Mouse (Mus musculus): ENCODE results near the gene Morn3. TPM values are rescaled to one million over a fixed set of nuclear protein-coding genes. Genes with fewer than 3 reads are reported as not detected.

Morn3 gene
- polyA plus RNA-seq, 1 experiment from 2014 or later, result 0.35 TPM

GRCm38 (mm10) chr5:123058251-123059102 is 11.7 kb upstream of the Morn3 start:
- no peaks in the 10 kb centered on the region for H3K27me3 ChIP-seq
- peak overlapping the region; percentile 5; the same call in 1 of the 2 replicates for H3K9ac ChIP-seq
- H3K4me3 ChIP-seq, result peak overlapping the region; percentile 37
- peak overlapping the region; percentile 45; the same call in 1 of the 2 replicates for H3K27ac ChIP-seq
- WGBS, result 47% methylated on average over 16 of the region's 16 CpGs
- H3K9me3 ChIP-seq (replicated peaks), result no peaks in the 10 kb centered on the region
- H3K36me3 ChIP-seq, result no peaks in the 10 kb centered on the region
- H3K4me1 ChIP-seq, result no peaks in the 10 kb centered on the region; the same call in 1 of the 2 replicates
- peak overlapping the region; percentile 47 for H3K4me2 ChIP-seq (replicated peaks)
- ATAC-seq (ENCODE audit: low FRiP score), result no peak

- 8% methylated on average over 48 of the region's 48 CpGs for WGBS
- Histone ChIP-seq H3K4me3 (peak overlapping the region; percentile 37), H3K9me3 (replicated peaks) (no peaks in the 10 kb centered on the region), H3K36me3 (no peaks in the 10 kb centered on the region), H3K4me2 (replicated peaks) (peak overlapping the region; percentile 47), H3K9ac (peak overlapping the region; percentile 5; the same call in 1 of the 2 replicates), H3K27me3 (no peaks in the 10 kb centered on the region), H3K27ac (peak overlapping the region; percentile 60), H3K4me1 (no peaks in the 10 kb centered on the region; the same call in 1 of the 2 replicates)
- peak; percentile 93 for ATAC-seq (ENCODE audit: low FRiP score)
Observed at GRCm38 (mm10) chr5:123057366-123058250, 10.8 kb upstream of the Morn3 start.

DNA sequence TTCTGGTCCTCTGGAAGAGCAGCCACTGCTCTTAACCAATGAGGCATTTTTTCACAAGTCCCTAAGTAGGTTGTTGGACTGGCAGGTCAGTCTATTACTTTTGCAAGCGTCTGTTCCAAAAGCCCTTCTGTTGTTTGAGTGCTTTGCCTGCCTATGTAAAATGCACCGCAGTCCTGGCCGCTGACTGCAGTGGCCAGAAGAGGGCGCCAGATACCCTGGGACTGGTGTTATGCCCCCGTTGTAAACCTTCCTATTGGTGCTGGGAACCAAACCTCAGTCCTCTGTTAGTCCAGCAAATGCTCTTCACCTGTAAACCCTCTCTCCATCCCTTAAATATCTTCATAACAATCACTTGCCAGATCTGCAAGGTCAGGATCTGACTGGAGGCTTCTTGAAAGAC is 4.9 kb upstream of the Morn3 start:
- H3K27me3 ChIP-seq, result no peaks in the 10 kb centered on the region
- H3K4me3 ChIP-seq, result no peak overlapping the region
- no peaks in the 10 kb centered on the region for H3K36me3 ChIP-seq
- no peak for ATAC-seq (ENCODE audit: low FRiP score)
- WGBS, result 87% methylated on average over 5 of the region's 5 CpGs
- H3K9me3 ChIP-seq (replicated peaks), result no peaks in the 10 kb centered on the region
- no peak overlapping the region for H3K27ac ChIP-seq
- no peak overlapping the region for H3K4me2 ChIP-seq (replicated peaks)
- H3K4me1 ChIP-seq, result peaks cover 6% of the 10 kb centered on the region
- H3K9ac ChIP-seq, result no peak overlapping the region

- no peak overlapping the region for H3K4me2 ChIP-seq (replicated peaks)
- no peaks in the 10 kb centered on the region for H3K27me3 ChIP-seq
- no peak for ATAC-seq (ENCODE audit: low FRiP score)
- H3K4me1 ChIP-seq, result peaks cover 6% of the 10 kb centered on the region
- 77% methylated on average over 9 of the region's 9 CpGs for WGBS
- no peak overlapping the region for H3K4me3 ChIP-seq
- H3K9ac ChIP-seq, result no peak overlapping the region
- no peak overlapping the region for H3K27ac ChIP-seq
- H3K9me3 ChIP-seq (replicated peaks), result no peaks in the 10 kb centered on the region
- no peaks in the 10 kb centered on the region for H3K36me3 ChIP-seq
Observed at GRCm38 (mm10) chr5:123050918-123051317, 4.1 kb upstream of the Morn3 start.

GRCm38 (mm10) chr5:123049271-123049670 is 2.5 kb upstream of the Morn3 start:
- ATAC-seq (ENCODE audit: low FRiP score), result no peak
- WGBS, result 4% methylated on average over 12 of the region's 12 CpGs
- H3K4me2 ChIP-seq (replicated peaks), result peak overlapping the region; percentile 43
- H3K27me3 ChIP-seq, result no peaks in the 10 kb centered on the region
- peaks cover 6% of the 10 kb centered on the region for H3K4me1 ChIP-seq
- H3K36me3 ChIP-seq, result no peaks in the 10 kb centered on the region
- 0 out of 2 replicates have a peak overlapping the region, but pooled peaks have one; percentile 27 for H3K9ac ChIP-seq
- H3K9me3 ChIP-seq (replicated peaks), result no peaks in the 10 kb centered on the region
- no peak overlapping the region; the same call in 1 of the 2 replicates for H3K27ac ChIP-seq
- peak overlapping the region; percentile 11; the same call in 1 of the 2 replicates for H3K4me3 ChIP-seq

DNA sequence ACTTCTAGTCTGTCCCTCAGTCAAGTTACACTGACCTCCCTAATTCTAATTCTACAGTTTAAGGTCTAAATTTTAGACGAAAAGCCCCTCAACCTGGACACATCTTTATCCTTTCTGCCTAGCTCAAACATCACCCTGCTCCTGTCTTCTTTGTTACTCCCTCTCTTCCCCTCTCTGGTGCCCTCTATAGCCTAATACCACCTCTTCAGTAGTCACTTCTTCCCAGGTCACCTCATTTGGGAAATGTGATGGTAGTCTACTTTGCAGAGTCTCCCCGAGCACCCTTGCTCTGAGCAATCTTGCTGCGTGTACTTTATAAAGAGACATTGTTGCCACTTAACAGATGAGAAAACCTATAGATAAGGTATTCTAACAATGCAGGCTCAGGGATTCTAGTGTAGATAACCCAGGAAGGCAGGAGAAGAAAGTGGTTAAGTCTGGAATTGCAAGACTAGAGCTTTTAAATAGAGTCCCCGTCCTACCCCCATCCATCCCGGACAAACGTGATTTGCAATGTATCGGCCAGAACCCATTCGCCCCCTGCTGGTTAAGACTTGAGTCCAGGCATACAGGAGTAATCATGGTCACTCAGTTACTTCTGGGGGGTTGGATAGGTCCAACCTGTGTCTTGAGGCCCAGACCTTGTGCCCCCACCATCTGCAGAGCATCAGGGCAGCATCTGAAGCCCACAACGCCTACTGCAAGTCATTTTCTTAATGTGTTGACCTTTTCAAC is 1.1 kb downstream of the Morn3 start:
- no peak overlapping the region for H3K4me2 ChIP-seq (replicated peaks)
- H3K9me3 ChIP-seq (replicated peaks), result no peaks in the 10 kb centered on the region
- no peaks in the 10 kb centered on the region for H3K36me3 ChIP-seq
- no peak overlapping the region for H3K27ac ChIP-seq
- 37% methylated on average over 9 of the region's 9 CpGs for WGBS
- H3K4me3 ChIP-seq, result no peak overlapping the region
- H3K4me1 ChIP-seq, result peaks cover 6% of the 10 kb centered on the region
- no peaks in the 10 kb centered on the region for H3K27me3 ChIP-seq
- ATAC-seq (ENCODE audit: low FRiP score), result no peak
- H3K9ac ChIP-seq, result no peak overlapping the region

GRCm38 (mm10) chr5:123043856-123044255 is 3.0 kb downstream of the Morn3 start:
- Histone ChIP-seq H3K9me3 (replicated peaks) (no peaks in the 10 kb centered on the region), H3K4me1 (peaks cover 7% of the 10 kb centered on the region), H3K4me3 (no peak overlapping the region), H3K27me3 (no peaks in the 10 kb centered on the region), H3K4me2 (replicated peaks) (no peak overlapping the region), H3K9ac (no peak overlapping the region), H3K36me3 (no peaks in the 10 kb centered on the region), H3K27ac (no peak overlapping the region)
- 19% methylated on average over 7 of the region's 7 CpGs for WGBS
- no peak for ATAC-seq (ENCODE audit: low FRiP score)

DNA sequence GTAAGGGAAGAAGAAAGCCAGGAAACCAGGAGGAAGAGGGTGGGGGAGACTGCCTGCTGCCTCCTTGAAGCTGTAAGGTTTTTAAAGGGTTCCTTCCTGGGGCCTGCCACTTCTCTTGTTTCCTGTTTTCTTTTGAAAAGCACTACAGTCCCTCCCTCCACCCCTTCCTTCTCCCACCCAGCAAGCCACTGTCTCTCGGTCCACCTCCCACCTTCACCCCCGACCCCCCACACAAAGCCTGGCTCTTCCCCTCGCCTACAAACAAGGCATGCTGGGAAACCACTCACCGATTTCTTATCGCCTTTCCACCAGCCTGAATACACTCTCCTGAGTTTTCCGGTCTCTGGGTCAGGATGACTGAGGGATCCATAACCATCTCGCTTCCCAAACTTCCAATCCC is 6.0 kb downstream of the Morn3 start:
- H3K9me3 ChIP-seq (replicated peaks), result no peaks in the 10 kb centered on the region
- ATAC-seq (ENCODE audit: low FRiP score), result no peak
- H3K27me3 ChIP-seq, result no peaks in the 10 kb centered on the region
- H3K4me2 ChIP-seq (replicated peaks), result no peak overlapping the region
- no peak overlapping the region for H3K9ac ChIP-seq
- no peak overlapping the region for H3K27ac ChIP-seq
- WGBS, result 49% methylated on average over 7 of the region's 7 CpGs
- H3K4me3 ChIP-seq, result no peak overlapping the region
- peaks cover 7% of the 10 kb centered on the region for H3K4me1 ChIP-seq
- H3K36me3 ChIP-seq, result no peaks in the 10 kb centered on the region

- H3K4me1 ChIP-seq, result peaks cover 7% of the 10 kb centered on the region
- peak overlapping the region; percentile 27 for H3K4me3 ChIP-seq
- peak overlapping the region; percentile 48 for H3K4me2 ChIP-seq (replicated peaks)
- no peaks in the 10 kb centered on the region for H3K27me3 ChIP-seq
- no peak for ATAC-seq (ENCODE audit: low FRiP score)
- H3K9ac ChIP-seq, result no peak overlapping the region
- H3K36me3 ChIP-seq, result no peaks in the 10 kb centered on the region
- WGBS, result 4% methylated on average over 25 of the region's 25 CpGs
- no peaks in the 10 kb centered on the region for H3K9me3 ChIP-seq (replicated peaks)
- H3K27ac ChIP-seq, result no peak overlapping the region
Observed at GRCm38 (mm10) chr5:123039120-123039752, 7.6 kb downstream of the Morn3 start.

GRCm38 (mm10) chr5:123038115-123038514 is 8.7 kb downstream of the Morn3 start:
- WGBS, result 90% methylated on average over 5 of the region's 5 CpGs

GRCm38 (mm10) chr5:123035564-123035963 is 11.3 kb downstream of the Morn3 start:
- no peak overlapping the region for H3K9ac ChIP-seq

More at GRCm38 (mm10) chr5:123038115-123038514, 8.7 kb downstream of the Morn3 start:
- no peak for ATAC-seq (ENCODE audit: low FRiP score)
- Histone ChIP-seq H3K9ac (no peak overlapping the region), H3K4me1 (peaks cover 7% of the 10 kb centered on the region), H3K36me3 (no peaks in the 10 kb centered on the region), H3K9me3 (replicated peaks) (no peaks in the 10 kb centered on the region), H3K27me3 (no peaks in the 10 kb centered on the region), H3K4me3 (no peak overlapping the region), H3K4me2 (replicated peaks) (no peak overlapping the region), H3K27ac (no peak overlapping the region)

More at GRCm38 (mm10) chr5:123035564-123035963, 11.3 kb downstream of the Morn3 start:
- ATAC-seq (ENCODE audit: low FRiP score), result no peak
- H3K4me2 ChIP-seq (replicated peaks), result no peak overlapping the region
- no peak overlapping the region for H3K4me3 ChIP-seq
- no peak overlapping the region for H3K27ac ChIP-seq
- H3K36me3 ChIP-seq, result peaks cover 10% of the 10 kb centered on the region; the same call in 1 of the 2 replicates
- H3K9me3 ChIP-seq (replicated peaks), result no peaks in the 10 kb centered on the region
- H3K4me1 ChIP-seq, result peaks cover 7% of the 10 kb centered on the region
- WGBS, result 34% methylated on average over 6 of the region's 6 CpGs
- H3K27me3 ChIP-seq, result no peaks in the 10 kb centered on the region
